Mouse (Mus musculus) left cerebral cortex, adult 18-20 months (tissue): ENCODE results near the gene Tmc5. TPM values are rescaled to one million over a fixed set of nuclear protein-coding genes. Genes with fewer than 3 reads are reported as not detected.

ENCODE experiments used
- DNase-seq, 2 experiments: peaks; one replicate each; pipeline ENCODE4 v3.0.0; 2021 to 2022; ENCODE audit warnings: low spot score in 2 of 2, mixed read lengths in 1 of 2
- long read RNA-seq, 2 experiments: library from polyadenylated mRNA; stranded (forward); transcript quantifications; one replicate each; pipeline ENCODE4 v2.0.0; 2021
- total RNA-seq, 2 experiments: library from RNA; stranded (reverse); gene quantifications; 2 replicates each; pipeline ENCODE4 v1.2.3; 2021

Gene Tmc5
- under 1 TPM; 0.28 to 0.30 TPM for total RNA-seq
- long read RNA-seq, experiment 1 = 0 reads
- long read RNA-seq, experiment 2 = 0 reads

DNA sequence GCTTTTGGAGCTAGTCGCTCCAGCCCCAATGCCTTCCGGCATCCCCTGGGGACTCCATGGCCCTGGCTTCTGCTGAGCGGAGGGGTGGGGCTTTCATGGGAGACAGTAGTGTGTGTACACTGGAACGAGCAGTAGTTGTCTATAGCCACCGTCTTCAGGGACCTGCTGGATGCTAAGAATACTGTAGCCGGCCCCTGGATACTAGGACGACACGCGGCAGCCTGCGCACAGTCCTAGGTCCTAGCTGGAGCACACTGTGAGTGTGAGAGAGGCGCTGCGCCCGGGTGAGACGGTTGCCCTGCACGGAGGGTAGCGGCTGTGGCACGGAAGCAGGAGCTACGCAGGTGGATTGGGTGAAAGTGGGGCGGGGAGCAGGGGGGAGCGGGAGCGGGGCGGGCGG is at the start of gene Tmc5:
Gene Tmc5, plus strand, starts transcription at position 97 of the 400 bp plus-strand sequence.
- no peak for DNase-seq

DNA sequence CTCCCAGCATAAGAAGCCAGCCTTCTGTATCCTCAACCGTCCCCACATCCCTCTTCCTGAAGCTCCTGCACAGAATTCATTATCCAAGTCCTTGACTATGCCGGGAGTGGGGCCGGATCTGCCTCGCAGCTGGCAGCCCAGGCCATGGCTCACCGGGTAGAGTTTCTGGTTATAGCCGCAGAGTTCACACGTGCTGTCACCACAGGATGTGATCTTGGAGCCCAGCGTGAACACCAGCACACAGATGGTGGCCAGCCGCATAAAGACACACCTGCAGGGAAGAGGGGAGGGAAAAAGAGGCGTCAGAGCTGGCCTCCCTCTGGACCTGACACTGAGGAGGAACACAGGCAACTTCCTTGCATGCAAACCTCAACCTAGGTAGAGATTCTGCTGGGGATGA is 49.6 kb upstream of the Tmc5 start:
- DNase-seq = no peak

DNA sequence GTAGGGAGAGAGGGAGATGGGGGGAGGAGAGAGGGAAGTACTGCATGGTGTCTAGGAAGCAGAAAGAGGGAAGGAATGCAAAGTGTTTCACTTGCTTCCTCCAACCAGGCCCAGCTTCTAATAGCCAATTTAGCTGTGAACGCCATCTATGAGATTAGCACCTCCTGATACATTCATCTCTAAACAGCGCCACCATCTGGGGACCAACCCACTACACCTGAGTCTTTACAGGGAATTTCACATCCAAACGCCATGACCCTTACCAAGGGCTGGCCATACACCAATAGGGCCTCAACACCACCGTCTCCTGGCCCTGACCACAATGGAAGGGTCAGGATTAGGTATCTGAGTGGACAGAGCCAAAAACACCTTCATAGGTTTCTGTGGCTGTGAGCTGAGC is 43.2 kb upstream of the Tmc5 start:
- no peak for DNase-seq

DNA sequence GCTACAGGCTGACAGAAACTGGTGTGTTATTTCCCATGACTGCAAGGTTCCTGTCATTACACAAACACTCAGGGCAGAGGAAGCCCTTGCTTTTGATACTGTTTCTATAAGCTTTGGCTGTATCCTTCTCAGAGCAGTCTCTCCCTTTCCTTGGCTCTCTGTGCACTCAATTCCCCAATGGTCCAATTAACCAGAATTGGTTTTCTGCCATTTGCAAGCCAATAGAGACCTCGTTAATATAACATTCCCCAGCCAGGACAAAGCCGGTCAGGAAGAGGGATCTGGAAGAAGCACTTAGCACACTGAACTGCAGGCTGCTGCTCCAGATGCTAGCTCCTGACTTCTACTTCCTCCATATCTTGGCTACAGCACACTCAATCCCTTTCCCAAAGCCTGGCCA is 42.8 kb upstream of the Tmc5 start:
- no peak for DNase-seq

DNA sequence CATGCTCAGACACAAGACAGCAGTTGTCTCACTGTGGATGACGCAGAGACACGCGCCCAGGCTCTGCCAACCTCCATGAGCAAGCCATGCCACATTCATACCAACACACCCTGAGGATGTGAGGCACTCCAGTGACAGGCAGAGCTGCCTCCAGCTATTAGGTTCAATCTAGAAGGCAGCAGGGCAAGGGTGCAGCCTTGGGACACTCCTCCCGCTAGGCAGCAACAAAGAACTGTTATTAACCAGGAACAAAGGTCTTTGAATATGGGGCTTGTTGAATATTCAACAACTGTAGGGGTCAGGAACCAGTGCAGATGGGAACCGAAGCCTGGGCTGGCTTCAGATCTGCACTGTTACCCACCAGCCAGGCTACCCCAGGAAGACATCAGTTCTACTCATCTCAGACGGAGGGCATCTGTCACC is 28.0 kb upstream of the Tmc5 start:
- DNase-seq = no peak

DNA sequence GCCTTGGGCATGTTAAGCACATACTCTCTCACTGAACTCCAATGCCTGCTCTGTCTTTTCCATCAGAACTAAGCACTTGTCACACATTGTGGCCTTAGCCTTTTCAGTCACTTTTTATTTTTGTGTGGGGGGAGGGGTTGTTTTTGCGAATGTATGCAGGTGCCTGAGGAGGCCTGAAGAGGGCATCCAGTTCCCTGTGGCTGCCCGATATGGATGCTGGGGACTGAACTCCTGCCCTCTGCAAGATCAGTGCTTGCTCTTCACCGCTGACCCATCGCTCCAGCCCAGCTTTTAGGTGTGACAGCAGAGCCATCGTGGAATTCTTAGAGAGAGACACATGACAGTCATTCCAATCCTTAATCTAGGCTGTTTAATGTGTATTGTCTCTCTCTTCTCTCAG is 25.7 kb upstream of the Tmc5 start:
- no peak for DNase-seq

DNA sequence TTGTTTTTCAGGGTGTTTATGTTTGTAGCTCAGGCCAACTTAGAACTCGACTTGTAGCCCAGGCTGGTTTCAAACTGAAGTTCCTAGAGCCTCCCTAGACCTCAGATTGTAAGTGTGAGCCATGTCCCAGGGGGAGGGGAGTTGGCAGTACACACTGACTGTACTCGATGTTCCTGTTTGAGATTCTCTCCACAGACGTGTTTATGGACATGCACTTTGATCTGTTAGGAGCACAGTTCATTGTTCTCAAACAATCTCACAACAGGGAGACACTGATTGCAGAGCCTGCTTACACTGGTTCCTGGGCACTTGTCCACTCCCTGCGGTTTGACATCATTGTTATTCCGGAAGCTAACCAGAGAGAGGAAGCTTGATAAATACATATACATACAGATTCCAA is 25.1 kb upstream of the Tmc5 start:
- no peak for DNase-seq

DNA sequence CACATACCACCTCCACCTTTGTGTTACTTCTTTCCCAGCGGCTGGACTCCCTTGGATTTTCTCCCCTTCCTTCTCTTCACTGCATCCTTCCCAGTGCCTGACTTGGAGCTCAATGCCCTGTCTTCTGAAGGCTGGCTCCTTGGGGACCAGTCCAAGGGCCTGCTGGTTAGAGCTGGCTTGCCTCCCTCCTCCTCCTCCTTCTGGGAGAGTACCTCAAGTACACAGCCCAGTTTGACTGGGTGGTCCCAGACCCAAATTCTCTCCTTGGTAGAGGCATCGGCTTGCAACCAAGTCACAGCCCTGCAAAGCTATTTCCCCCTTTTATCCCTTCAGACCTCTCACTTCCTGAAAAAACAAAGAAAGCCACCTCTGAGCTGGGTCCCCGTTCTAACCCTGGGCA is 18.8 kb upstream of the Tmc5 start:
- no peak for DNase-seq

DNA sequence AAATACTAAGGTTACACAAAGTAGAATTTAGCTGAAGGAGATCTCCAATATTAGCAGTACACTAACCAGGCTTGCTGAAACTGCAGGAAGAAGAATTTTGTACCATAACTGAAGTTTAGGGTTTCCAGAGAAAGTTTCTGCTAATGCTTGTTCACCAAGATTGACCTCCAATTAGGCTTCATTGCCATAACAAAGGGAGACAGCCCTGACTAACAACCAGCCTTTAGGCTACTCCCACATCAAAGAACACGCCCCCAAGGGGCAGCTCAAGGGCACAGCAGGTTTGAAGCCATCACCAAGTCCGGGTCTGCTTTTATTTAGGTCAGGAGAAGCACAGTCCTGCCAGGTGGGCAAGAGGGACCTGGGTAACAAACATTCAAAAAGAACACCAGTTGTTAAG is 17.2 kb upstream of the Tmc5 start:
- no peak for DNase-seq

DNA sequence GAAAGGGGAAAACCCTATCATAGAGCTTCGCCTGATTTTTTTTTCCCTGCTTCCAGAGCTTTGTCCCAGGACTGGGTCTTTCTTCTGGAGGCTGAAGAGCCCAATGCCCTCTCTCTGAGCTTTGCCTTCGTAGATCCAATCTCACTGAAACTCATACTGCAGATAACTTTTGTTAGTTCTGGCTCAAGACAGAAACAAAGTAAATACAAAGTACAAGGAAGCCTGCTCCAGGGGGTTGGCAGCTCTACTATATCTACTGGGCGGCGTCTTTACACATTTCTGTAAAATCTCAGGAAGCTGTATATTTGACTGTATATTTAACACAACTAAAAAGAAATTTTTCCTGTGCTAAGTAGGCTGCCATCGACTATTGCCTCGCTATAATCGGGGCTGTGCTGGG is 13.3 kb upstream of the Tmc5 start:
- no peak for DNase-seq

DNA sequence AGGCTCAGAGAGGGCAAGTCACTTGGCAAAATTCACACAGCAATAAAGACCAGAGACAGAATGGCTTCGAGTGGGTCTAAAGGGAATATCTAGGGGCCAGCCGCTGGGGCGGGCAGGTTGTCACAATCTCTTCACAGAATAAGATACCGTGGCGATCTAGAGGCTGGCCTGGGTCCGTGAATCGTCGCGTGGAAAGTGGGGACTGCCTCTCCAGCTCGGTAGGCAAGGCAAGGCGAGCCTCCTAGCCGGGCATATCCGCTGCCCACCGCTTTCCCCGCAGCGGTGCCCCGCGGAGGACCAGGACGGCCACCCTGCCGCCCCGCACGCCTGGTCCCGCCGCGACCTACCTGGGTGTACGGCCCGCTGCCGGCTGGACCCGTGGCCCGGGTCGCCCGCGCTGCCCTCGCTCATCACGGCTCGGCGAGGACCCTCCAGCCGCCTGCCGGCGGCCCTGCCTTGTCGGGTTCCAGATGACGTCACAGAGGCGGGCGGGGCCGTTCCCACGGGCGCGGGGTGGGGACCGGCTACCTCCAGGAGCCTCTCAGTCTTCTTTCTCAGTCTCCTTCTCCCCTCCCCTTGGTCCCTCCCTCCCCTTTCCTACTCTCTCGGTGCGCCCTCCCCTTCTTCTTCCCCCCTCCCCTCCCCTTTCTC is 12.7 kb upstream of the Tmc5 start, which contains the start of gene Tmc7:
Gene Tmc7, minus strand, starts transcription at position 480 of the 651 bp plus-strand sequence.
- peak; percentile 80 to 85 for DNase-seq

DNA sequence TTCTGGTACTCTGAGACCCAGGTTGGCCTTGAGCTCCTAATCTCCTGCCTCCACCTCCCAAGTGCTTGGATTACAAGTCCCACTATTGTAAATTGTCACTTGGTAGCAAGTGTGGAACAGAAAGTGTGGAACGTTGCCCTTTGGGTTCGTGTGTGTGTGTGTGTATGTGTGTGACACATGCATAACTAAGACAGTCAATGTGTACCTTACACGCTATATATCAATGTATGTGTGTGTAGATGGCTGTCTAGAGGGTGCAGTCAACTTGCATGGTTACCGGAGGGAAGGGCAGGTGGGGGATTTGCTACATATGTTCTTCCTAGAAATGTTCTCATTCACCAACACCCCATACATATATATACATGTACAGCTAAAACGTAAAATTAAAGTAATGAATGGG is 12.2 kb upstream of the Tmc5 start:
- DNase-seq = no peak

DNA sequence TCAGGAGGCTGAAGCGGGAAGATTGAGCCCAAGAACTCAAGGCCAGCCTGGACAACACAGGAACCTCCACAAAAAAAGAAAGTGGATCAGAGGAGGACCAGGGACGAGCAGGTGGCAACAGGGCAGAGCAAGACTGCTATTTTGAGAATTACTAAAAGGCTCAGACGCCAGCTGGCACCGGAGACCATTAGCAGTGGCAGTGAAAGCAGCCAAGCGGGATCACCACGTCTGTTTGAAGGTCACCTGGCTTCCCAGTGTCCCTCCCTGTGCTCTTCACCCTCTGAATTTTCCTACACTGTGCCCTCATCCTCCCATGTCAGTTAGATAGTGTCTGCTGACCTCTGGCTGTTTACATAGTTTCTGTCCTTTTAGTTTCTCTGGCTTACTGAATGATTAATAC is 11.2 kb upstream of the Tmc5 start:
- DNase-seq = no peak

DNA sequence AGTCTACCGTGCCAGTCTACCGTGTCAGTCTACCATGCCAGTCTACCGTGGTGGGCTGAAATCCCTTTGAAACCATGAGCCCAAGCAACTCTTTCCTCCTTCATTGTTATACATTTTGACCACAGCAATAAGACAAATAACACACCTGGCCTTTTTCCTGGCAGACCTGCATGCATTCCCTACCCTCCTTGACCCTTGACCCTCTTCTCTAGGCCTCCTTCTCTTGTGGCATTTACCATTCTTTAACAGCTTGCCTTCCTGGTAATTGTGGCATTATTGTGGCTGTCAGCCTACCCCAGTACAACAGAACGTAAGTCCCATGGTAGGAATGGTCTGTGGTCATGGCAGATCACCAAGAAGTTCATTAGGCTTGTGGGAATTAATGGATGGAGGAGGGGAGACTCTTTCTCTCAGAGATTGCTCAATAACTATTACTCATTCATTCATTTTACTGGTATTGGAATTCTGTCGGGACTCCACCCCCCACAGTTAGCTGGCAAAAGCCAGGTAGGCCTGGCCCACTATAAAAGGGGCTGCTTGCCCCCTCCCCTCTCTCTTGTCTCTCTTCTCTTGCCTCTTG is 6.3 kb upstream of the Tmc5 start:
- DNase-seq = no peak

DNA sequence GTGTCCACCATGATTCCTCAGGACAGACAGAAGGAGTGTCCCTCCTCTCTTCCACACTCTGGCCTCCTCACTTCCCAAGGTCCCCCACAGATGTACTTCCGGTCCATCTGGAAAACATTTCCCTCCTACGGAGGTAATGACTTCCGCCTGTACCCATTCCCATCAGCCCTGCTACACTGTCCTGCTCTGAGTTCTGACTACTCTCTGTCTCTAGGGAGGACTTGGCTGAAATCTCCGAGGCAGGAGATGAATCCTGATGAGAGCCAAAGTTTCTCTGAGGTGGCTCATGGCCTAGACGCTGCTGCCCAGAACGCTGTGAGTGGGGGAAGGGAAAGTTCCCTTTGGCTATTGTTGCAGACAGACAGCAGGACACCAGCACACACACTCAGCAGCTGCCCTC is 5.0 kb upstream of the Tmc5 start:
- DNase-seq = no peak

DNA sequence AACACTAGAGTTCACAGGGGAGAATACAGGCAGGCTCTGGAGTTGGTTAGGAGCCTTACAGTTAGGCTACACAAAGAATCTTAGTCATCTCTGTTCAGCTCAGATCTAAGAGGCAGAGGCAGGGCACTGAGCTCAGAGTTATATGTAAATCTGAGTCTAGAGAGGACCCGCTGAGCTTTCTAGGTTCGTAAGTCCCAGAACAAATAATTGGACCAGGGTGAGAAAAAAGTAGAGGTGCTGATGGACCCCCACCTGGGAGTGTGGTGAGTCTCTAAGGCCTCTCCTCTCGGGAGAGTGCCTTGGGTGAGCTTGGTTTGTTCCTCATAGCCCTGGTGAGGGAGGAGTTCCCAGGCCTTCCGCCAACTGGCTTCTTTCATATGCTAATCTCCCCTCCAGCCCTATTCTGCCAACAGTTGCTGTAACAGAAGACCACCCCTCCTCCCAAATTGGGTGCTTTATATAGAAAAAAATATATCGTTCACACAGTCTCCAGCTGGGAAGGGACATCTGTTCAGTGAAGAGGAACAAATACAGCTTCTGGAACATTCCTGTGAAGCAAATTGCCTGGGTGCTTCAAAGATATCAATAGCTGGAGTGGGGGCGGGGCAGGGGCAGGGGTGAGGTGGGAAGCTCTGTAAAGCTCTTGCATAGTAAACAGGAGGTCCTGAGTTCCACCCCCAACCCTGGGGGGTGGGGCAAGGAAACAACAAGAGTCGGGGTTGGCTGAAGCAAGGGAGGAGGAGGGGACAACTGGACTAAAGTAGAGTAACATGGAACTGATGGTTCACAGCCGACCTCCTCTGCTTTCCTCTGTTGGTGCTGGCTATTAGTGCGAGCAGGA is 3.3 kb upstream of the Tmc5 start:
- peak; percentile 48 to 63 for DNase-seq

DNA sequence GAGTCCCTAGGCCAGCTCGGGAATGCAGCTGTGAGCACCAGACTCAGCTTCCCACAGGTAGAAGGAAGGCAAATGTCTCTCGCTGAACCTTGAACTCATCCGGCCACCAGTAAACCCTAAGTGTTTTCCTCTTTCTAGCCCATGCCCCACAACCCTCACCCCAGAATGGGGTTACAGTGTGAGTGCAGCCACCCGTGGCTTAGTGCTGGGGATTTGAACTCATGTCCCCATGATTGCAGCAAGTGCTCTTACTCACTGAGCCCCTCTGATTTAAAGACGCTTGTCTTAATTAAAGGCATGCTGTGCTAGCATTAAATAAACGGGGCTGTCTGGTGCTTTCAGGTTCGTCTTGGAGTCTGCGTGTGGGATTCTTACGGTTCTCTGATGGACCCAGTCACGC is 2.5 kb upstream of the Tmc5 start:
- DNase-seq = no peak

DNA sequence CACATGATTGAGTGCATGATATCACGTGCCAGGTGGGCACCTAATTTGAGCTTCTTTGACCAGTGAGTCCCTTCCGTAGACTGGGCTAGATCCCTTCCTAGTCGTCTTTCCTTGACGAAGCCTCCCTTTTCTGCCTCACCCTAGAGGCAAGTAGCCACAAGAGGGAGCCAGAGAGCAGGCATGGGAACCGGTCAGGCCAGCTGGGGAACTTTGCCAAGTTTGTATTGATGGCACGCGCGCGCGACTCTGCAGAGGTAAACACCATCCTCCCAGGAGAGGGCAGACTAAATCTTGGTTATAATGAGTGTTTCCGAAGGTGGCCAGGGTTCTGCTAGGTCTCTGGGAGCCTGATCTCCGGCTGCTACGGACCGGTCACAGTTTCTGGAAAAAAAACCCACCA is 1.9 kb upstream of the Tmc5 start:
- DNase-seq = peak; percentile 91 to 98

DNA sequence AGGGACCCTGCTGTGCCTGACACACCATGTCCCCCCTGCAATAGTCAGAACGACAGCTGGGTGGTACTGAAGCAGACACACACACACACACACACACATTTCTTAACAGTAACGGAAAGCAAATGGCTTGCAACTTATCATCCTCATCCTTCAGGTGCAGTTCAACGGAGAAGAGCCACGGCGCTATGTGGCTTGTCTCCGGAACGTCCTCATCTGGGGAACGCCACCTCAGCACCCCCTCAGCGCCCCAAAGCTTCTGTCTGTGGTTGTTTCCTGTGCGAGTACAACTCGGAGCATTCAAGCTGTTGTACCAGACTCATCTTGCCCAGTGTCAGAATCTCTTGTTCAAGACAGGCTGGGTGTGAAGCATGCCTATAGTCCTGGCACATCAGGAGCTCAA is 826 bp upstream of the Tmc5 start:
- no peak for DNase-seq

DNA sequence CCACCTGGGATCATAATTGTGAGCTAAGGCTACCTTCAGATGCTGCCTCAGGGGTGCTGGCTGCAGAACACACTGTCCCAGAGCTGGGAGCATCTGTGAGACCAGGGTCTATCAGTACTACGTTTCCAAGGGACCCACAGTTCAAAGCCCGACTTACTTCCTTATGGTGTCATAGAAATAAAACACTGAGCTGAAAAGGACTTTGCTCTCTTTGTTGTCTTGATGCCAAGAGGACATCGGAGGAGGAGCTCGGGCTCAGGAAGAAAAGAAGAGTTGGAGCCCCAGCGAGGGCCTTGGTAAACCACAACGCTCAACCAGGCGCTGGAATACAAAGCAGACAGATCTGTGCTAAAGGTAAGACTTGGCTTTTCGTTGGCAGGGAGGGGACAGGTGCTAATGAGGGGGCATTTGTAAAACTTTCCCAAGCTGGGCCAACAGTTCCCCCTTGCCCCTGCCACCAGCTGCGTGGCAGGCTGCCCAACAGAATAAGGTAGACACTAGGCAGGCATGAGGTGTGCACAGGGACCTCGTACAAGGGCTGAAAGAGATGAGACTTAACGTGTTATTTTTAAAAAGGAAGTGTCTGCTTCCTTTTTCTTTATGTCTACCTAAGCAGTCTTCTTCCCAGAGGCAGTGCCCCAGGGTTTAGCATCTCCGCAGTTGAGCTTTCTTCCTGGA is 3.0 kb downstream of the Tmc5 start:
- DNase-seq = no peak

DNA sequence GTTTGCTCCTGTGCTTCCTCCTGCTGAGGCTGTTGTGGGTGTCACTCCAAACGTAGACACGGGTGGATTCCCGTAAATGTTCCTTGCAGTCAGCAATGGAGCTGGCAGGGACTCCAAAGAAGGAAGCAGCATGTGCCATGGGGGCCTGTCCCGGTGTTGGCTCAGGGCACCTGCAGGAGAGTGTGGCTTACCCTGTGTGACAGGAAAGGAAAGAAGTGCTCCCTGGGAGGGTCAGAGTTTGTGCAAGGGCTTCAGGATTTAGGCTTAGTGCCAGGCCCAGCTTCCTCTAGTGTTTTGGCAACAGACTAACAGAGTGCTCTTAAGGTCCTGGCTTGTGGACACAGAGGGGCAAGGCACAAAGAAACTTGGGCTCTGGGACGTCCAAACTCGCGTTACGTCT is 7.7 kb downstream of the Tmc5 start:
- no peak for DNase-seq

DNA sequence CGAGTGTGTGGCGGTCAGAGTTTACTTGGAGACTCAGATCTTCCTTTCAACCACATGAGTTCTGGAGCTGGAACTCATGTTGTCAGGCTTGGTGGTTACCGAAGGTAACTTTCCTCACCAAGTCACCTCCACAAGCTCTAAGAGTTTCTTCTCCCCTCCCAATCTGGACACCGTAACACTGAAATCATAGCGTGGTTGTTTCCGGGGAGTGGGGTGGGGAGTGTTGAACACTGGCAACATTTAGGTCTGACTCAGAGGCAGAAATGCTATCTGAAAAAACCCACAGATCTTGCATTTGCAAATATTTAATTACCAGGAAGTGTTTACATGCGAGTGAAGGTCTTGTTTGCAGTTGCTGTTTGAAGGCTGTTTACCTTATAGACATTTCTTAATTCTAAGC is 12.7 kb downstream of the Tmc5 start:
- DNase-seq = no peak
